ENCODE assay signal across 10 mouse cellular contexts in genomic region chr15:78532566-78533345, GRCm38 (mm10). TPM values are rescaled to one million over a fixed set of nuclear protein-coding genes. Genes with fewer than 3 reads are reported as not detected.
DNase-seq lines count a peak whose midpoint lies in the region; ATAC-seq lines count a peak whose summit lies in the region.
"Had no signal": no experiment of that assay in that cellular context is flagged by ENCODE, and none has a peak within 500 bp of the region (broad histone marks: within the 10 kb centered on the region; RNA-seq: fewer than 3 reads in every experiment).

No protein-coding gene starts in this region.

- no peak for ATAC-seq in forebrain, embryonic 15.5 days (replicated peaks)
- no peak for ATAC-seq in forebrain, embryonic 11.5 days (replicated peaks; ENCODE audit: low FRiP score)
- ATAC-seq in embryonic facial prominence, embryonic 14.5 days (ENCODE audit: low read depth), result no peak

- no peaks in the 10 kb centered on the region for H3K9me3 ChIP-seq in forebrain, embryonic 15.5 days
- H3K9me3 ChIP-seq in forebrain, embryonic 11.5 days (ENCODE audit: control insufficient read depth, low read length), result no peaks in the 10 kb centered on the region
- no peaks in the 10 kb centered on the region for H3K9me3 ChIP-seq in embryonic facial prominence, embryonic 14.5 days (ENCODE audit: control insufficient read depth, low read length)
- H3K9me3 ChIP-seq: limb, embryonic 13.5 days had no signal

- 74% methylated on average over 10 of the region's 10 CpGs for WGBS in forebrain, embryonic 15.5 days
- 75% methylated on average over 10 of the region's 10 CpGs for WGBS in forebrain, embryonic 11.5 days
- 69% methylated on average over 10 of the region's 10 CpGs for WGBS in embryonic facial prominence, embryonic 14.5 days

- H3K4me2 ChIP-seq in forebrain, embryonic 15.5 days (replicated peaks), result no peak overlapping the region
- H3K4me2 ChIP-seq in forebrain, embryonic 11.5 days (ENCODE audit: low read depth, low read length, severe bottlenecking), result no peak overlapping the region
- no peak overlapping the region for H3K4me2 ChIP-seq in embryonic facial prominence, embryonic 14.5 days (ENCODE audit: low read depth, low read length)

- H3K4me1 ChIP-seq in forebrain, embryonic 15.5 days, result peaks cover 31% of the 10 kb centered on the region
- H3K4me1 ChIP-seq in forebrain, embryonic 11.5 days (replicated peaks; ENCODE audit: control insufficient read depth, insufficient read depth, low read length), result peaks cover 9% of the 10 kb centered on the region; the same call in 1 of the 2 replicates
- H3K4me1 ChIP-seq in embryonic facial prominence, embryonic 14.5 days (ENCODE audit: control insufficient read depth, insufficient read depth, low read length), result peaks cover 20% of the 10 kb centered on the region

- no peaks in the 10 kb centered on the region for H3K36me3 ChIP-seq in forebrain, embryonic 15.5 days
- no peaks in the 10 kb centered on the region for H3K36me3 ChIP-seq in forebrain, embryonic 11.5 days (ENCODE audit: control insufficient read depth, insufficient read depth, low read length)
- no peaks in the 10 kb centered on the region for H3K36me3 ChIP-seq in embryonic facial prominence, embryonic 14.5 days (ENCODE audit: control insufficient read depth, insufficient read depth, low read length)
- H3K36me3 ChIP-seq: limb, embryonic 13.5 days had no signal

- H3K4me3 ChIP-seq in forebrain, embryonic 15.5 days, result no peak overlapping the region
- no peak overlapping the region for H3K4me3 ChIP-seq in forebrain, embryonic 11.5 days (ENCODE audit: low read depth, low read length)
- no peak overlapping the region for H3K4me3 ChIP-seq in embryonic facial prominence, embryonic 14.5 days (ENCODE audit: low read depth, low read length)

- intact Hi-C loops in heart, postnatal 14 days (cut with DNase I), result loop anchor here (1.0 to 10.0 kb wide), 6 partner anchors 18 to 355 kb away; no protein-coding TSS in a partner anchor

- H3K9ac ChIP-seq in forebrain, embryonic 15.5 days (replicated peaks), result 0 out of 2 replicates have a peak overlapping the region, but pooled peaks have one; percentile 14
- no peak overlapping the region for H3K9ac ChIP-seq in forebrain, embryonic 11.5 days (ENCODE audit: low read length)
- H3K9ac ChIP-seq in embryonic facial prominence, embryonic 14.5 days (ENCODE audit: low read depth, low read length), result peak overlapping the region; percentile 45; the same call in 1 of the 2 replicates

- no peak overlapping the region for H3K27ac ChIP-seq in forebrain, embryonic 15.5 days (replicated peaks)
- no peak overlapping the region for H3K27ac ChIP-seq in forebrain, embryonic 11.5 days (ENCODE audit: low read depth, low read length)
- no peak overlapping the region for H3K27ac ChIP-seq in embryonic facial prominence, embryonic 14.5 days (replicated peaks; ENCODE audit: low read depth, low read length)

- DNase-seq in forebrain, embryonic 11.5 days (ENCODE audit: low spot score), result no peak
- no peak for DNase-seq in embryonic facial prominence, embryonic 14.5 days (ENCODE audit: low spot score)
- peak; percentile 32 for DNase-seq in liver
- peak; percentile 38 to 72 for DNase-seq in lung, postnatal 4 days
- DNase-seq in right cerebral cortex, postnatal 10 days (ENCODE audit: low spot score in 2 of 2), result no peak
- no peak for DNase-seq in heart, postnatal 14 days
- no peak for DNase-seq in layer of hippocampus, postnatal 36 days

- H3K27me3 ChIP-seq in forebrain, embryonic 15.5 days, result no peaks in the 10 kb centered on the region
- no peaks in the 10 kb centered on the region; the same call in 1 of the 2 replicates for H3K27me3 ChIP-seq in forebrain, embryonic 11.5 days (ENCODE audit: control insufficient read depth, insufficient read depth, low read length)
- no peaks in the 10 kb centered on the region for H3K27me3 ChIP-seq in embryonic facial prominence, embryonic 14.5 days (replicated peaks; ENCODE audit: control insufficient read depth, insufficient read depth, low read length)
- H3K27me3 ChIP-seq: Patski had no signal

RNA-seq across cellular contexts. Expression of gene C1qtnf6, which starts 1.5 kb away (rescaled TPM):
- 4.2 and 4.9 TPM in 2 replicates for polyA plus RNA-seq in forebrain, embryonic 15.5 days (2015; fragmentation: Nextera tagmentation; extraction: Ambion mirVana)
- polyA plus RNA-seq in forebrain, embryonic 11.5 days (2014; fragmentation: Nextera tagmentation; extraction: Ambion mirVana), result 10.0 and 12.1 TPM in 2 replicates
- 64.1 and 67.5 TPM in 2 replicates for polyA plus RNA-seq in embryonic facial prominence, embryonic 14.5 days (2014; fragmentation: Nextera tagmentation; extraction: Ambion mirVana)
- total RNA-seq in heart, postnatal 14 days (2021), result 10 to 100 TPM; 83.9 to 98.0 TPM
- total RNA-seq in layer of hippocampus, postnatal 36 days (2021), result 1 to 10 TPM; 3.5 to 4.4 TPM

RNA-seq across cellular contexts. Expression of gene Sstr3, which starts 11.7 kb away (rescaled TPM):
- 1.0 and 1.4 TPM in 2 replicates for polyA plus RNA-seq in forebrain, embryonic 15.5 days (2015; fragmentation: Nextera tagmentation; extraction: Ambion mirVana)
- polyA plus RNA-seq in forebrain, embryonic 11.5 days (2014; fragmentation: Nextera tagmentation; extraction: Ambion mirVana), result 0.09 TPM in 1 of 2 replicates, not detected in the other
- 0.14 TPM in 1 of 2 replicates, not detected in the other for polyA plus RNA-seq in embryonic facial prominence, embryonic 14.5 days (2014; fragmentation: Nextera tagmentation; extraction: Ambion mirVana)
- not detected for total RNA-seq in heart, postnatal 14 days (2021)
- total RNA-seq in layer of hippocampus, postnatal 36 days (2021), result 10 to 100 TPM; 21.6 to 25.1 TPM
- polyA plus RNA-seq: limb, embryonic 13.5 days had no signal

RNA-seq across cellular contexts. Expression of gene Il2rb, which starts 37.7 kb away (rescaled TPM):
- polyA plus RNA-seq in forebrain, embryonic 15.5 days (2015; fragmentation: Nextera tagmentation; extraction: Ambion mirVana), result not detected in 2 replicates
- polyA plus RNA-seq in forebrain, embryonic 11.5 days (2014; fragmentation: Nextera tagmentation; extraction: Ambion mirVana), result 0.07 TPM in 1 of 2 replicates, not detected in the other
- polyA plus RNA-seq in embryonic facial prominence, embryonic 14.5 days (2014; fragmentation: Nextera tagmentation; extraction: Ambion mirVana), result 0.42 and 0.55 TPM in 2 replicates
- under 1 TPM; 0.07 to 0.20 TPM for total RNA-seq in heart, postnatal 14 days (2021)
- under 1 TPM; 0.17 to 0.18 TPM for total RNA-seq in layer of hippocampus, postnatal 36 days (2021)

RNA-seq across cellular contexts. Expression of gene Rac2, which starts 39.8 kb away (rescaled TPM):
- 3.1 and 7.5 TPM in 2 replicates for polyA plus RNA-seq in forebrain, embryonic 15.5 days (2015; fragmentation: Nextera tagmentation; extraction: Ambion mirVana)
- polyA plus RNA-seq in forebrain, embryonic 11.5 days (2014; fragmentation: Nextera tagmentation; extraction: Ambion mirVana), result 5.7 and 9.4 TPM in 2 replicates
- 27.9 and 29.2 TPM in 2 replicates for polyA plus RNA-seq in embryonic facial prominence, embryonic 14.5 days (2014; fragmentation: Nextera tagmentation; extraction: Ambion mirVana)
- total RNA-seq in heart, postnatal 14 days (2021), result 10 to 100 TPM in 1 of 2 experiments, 1 to 10 TPM in 1; 3.9 to 18.7 TPM
- 1 to 10 TPM; 2.0 to 2.7 TPM for total RNA-seq in layer of hippocampus, postnatal 36 days (2021)
- polyA plus RNA-seq: Patski had no signal

Comparison
In these comparisons a context has a peak if more than half of its experiments do, and no peak if none do; other contexts are left out.
1. DNase-seq: peak in liver (single experiment) and lung, postnatal 4 days (2 of 2); none in forebrain, embryonic 11.5 days (single experiment), embryonic facial prominence, embryonic 14.5 days (single experiment), right cerebral cortex, postnatal 10 days (0 of 2), heart, postnatal 14 days (0 of 2) and layer of hippocampus, postnatal 36 days (0 of 2).